Mouse (Mus musculus) frontal cortex, postnatal 14 days (tissue): ENCODE data around the gene Ssmem1.

Experiments used
- DNase-seq, 2 experiments: peaks; one replicate each; pipeline ENCODE4 v3.0.0; 2022; ENCODE audit warnings: low spot score in 2 of 2

The Ssmem1 gene

GRCm38 (mm10) chr6:30554092-30554491 is 44.4 kb downstream of the Ssmem1 start:
- no peak for DNase-seq

- DNase-seq: no peak
These were observed 45.0 kb downstream of the Ssmem1 start for GRCm38 (mm10) chr6:30554621-30555170.

GRCm38 (mm10) chr6:30556080-30556479 is 46.4 kb downstream of the Ssmem1 start:
- no peak for DNase-seq

- DNase-seq: no peak
These were observed 50.1 kb downstream of the Ssmem1 start for GRCm38 (mm10) chr6:30559726-30560125.

GRCm38 (mm10) chr6:30562132-30562531 is 52.5 kb downstream of the Ssmem1 start:
- DNase-seq: no peak

GRCm38 (mm10) chr6:30563575-30563974 is 53.9 kb downstream of the Ssmem1 start:
- DNase-seq: no peak

GRCm38 (mm10) chr6:30564051-30564450 is 54.4 kb downstream of the Ssmem1 start:
- DNase-seq: no peak

- no peak for DNase-seq
These were observed 58.4 kb downstream of the Ssmem1 start, which contains the start of gene Cpa4 for GRCm38 (mm10) chr6:30568069-30568468. Gene Cpa4, plus strand, starts transcription at chr6:30568369.

GRCm38 (mm10) chr6:30569331-30569730 is 59.7 kb downstream of the Ssmem1 start:
- DNase-seq: peak in 1 of 2 experiments; percentile 35
